Mouse (Mus musculus): ENCODE measurements around the gene BC035044.

DNA sequence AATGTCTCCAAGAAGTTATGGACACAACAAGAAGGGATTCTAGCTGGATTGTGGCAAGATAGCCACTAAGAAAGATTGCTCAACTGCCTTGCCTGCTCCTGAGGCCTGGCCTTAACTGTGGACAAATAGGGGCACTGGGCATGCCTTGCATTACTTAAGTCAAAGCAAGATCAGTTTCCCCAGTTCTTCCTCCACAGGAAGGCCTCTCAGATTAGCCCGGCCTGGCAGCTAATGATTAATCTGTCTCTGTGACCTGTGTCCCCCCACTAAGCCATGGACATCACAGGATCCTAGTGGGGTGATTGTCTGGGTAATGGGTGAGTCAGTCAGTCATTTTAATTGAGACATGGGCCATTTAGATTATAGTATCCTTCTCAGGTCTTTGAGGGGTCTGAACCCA, 35.4 kb downstream of the BC035044 start:
- TF ChIP-seq CTCF (IDR thresholded peaks at IDR 0.05; ENCODE audit: low read depth) (no peak), EP300 (optimal IDR thresholded peaks at IDR 0.05) (no peak)

All from stomach, postnatal 0 days (tissue).